Mouse (Mus musculus) neural tube, embryonic 12.5 days (tissue): ENCODE results near the gene Olfr1260. TPM values are rescaled to one million over a fixed set of nuclear protein-coding genes. Genes with fewer than 3 reads are reported as not detected.

Experiments
- ATAC-seq: fragments of 200-750 bp; cut with Nextera tagmentation; 2 replicates; pipeline ENCODE4 v1.8.0; 2017; ENCODE audit warnings: low read depth, mild to moderate bottlenecking, moderate TSS enrichment, moderate library complexity; ENCODE audit not compliant: low FRiP score
- H3K27ac ChIP-seq: fragments of 300-500 bp; sonication (generic); 2 replicates; pipeline ENCODE4 v1.5.1; 2016
- H3K27me3 ChIP-seq: fragments of 300-500 bp; sonication (generic); replicated peaks from 2 replicates; pipeline ENCODE4 v1.6.1; 2016; ENCODE audit warnings: mild to moderate bottlenecking
- H3K36me3 ChIP-seq: fragments of 300-500 bp; sonication (generic); 2 replicates; pipeline ENCODE4 v1.6.1; 2016; ENCODE audit warnings: mild to moderate bottlenecking
- H3K4me1 ChIP-seq: fragments of 300-500 bp; sonication (generic); 2 replicates; pipeline ENCODE4 v1.6.1; 2016
- H3K4me2 ChIP-seq: fragments of 300-500 bp; sonication (generic); replicated peaks from 2 replicates; pipeline ENCODE4 v1.6.1; 2016; ENCODE audit warnings: mild to moderate bottlenecking
- H3K4me3 ChIP-seq: fragments of 300-500 bp; sonication (generic); 2 replicates; pipeline ENCODE4 v1.5.1; 2016
- H3K9ac ChIP-seq: fragments of 300-500 bp; sonication (generic); 2 replicates; pipeline ENCODE4 v1.6.1; 2016; ENCODE audit warnings: mild to moderate bottlenecking
- H3K9me3 ChIP-seq: fragments of 300-500 bp; sonication (generic); 2 replicates; pipeline ENCODE4 v1.6.1; 2016; ENCODE audit warnings: mild to moderate bottlenecking
- WGBS: fragments of 180-500 bp; shearing (Covaris S2); methylation state at CpG from one replicate; pipeline ENCODE4 v1.1.7; 2016; 5-methylcytosine and 5-hydroxymethylcytosine counted together
- polyA plus RNA-seq: library from polyadenylated mRNA; unstranded; fragments of >200 nt; fragmentation: Nextera tagmentation; extraction: Ambion mirVana; gene quantifications from 2 replicates; pipeline ENCODE4 v1.2.1, GENCODE M21; 2016

Gene Olfr1260
- not detected in 2 replicates for polyA plus RNA-seq

- Histone ChIP-seq H3K4me2 (no peak within 1 kb of the TSS), H3K9ac (no peak within 1 kb of the TSS), H3K4me3 (no peak within 1 kb of the TSS), H3K36me3 (no peaks in the 10 kb centered on the region), H3K27ac (no peak within 1 kb of the TSS), H3K4me1 (no peaks in the 10 kb centered on the region), H3K9me3 (no peaks in the 10 kb centered on the region), H3K27me3 (no peaks in the 10 kb centered on the region)
- no peak for ATAC-seq
- 66% methylated on average over 2 of the region's 2 CpGs for WGBS
Observed at GRCm38 (mm10) chr2:89974184-89974583, at the start of gene Olfr1260. Olfr1260 (plus strand) TSS chr2:89974340.

DNA sequence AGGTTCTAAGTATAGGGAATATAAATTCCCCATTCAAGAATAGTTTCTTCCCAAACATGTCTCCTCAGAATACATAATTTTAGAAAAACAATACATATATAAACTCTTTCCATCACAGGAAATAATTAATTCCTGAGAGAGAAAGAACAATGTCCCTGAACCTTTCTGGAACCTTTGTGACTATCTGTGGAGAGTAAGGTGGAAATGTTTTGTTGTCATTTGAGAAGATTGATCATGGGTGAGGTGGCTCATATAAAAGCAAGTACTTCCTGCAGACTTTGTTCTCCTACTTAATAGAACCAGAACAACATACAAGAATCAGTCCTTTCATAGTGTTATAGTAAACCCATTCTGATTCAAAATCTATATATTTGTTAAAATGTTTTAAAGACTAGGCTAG is 47.1 kb upstream of the Olfr1260 start, which contains the start of gene Olfr1258:
Olfr1258 (plus strand) TSS at position 301 of the 400 bp plus-strand sequence.
- no peaks in the 10 kb centered on the region for H3K27me3 ChIP-seq
- H3K36me3 ChIP-seq = no peaks in the 10 kb centered on the region
- ATAC-seq = no peak
- no peak within 1 kb of the TSS for H3K4me3 ChIP-seq
- H3K9me3 ChIP-seq = no peaks in the 10 kb centered on the region
- no peak within 1 kb of the TSS for H3K9ac ChIP-seq
- H3K4me2 ChIP-seq = no peak within 1 kb of the TSS
- no peak within 1 kb of the TSS for H3K27ac ChIP-seq
- H3K4me1 ChIP-seq = no peaks in the 10 kb centered on the region

GRCm38 (mm10) chr2:89948564-89948963 is 25.6 kb upstream of the Olfr1260 start, which contains the start of gene Olfr1259:
Olfr1259 (minus strand) TSS chr2:89948664.
- WGBS = 90% methylated on average over 5 of the region's 5 CpGs
- Histone ChIP-seq H3K4me1 (no peaks in the 10 kb centered on the region), H3K27ac (no peak within 1 kb of the TSS), H3K9me3 (no peaks in the 10 kb centered on the region), H3K36me3 (no peaks in the 10 kb centered on the region), H3K4me2 (no peak within 1 kb of the TSS), H3K9ac (no peak within 1 kb of the TSS), H3K27me3 (no peaks in the 10 kb centered on the region), H3K4me3 (no peak within 1 kb of the TSS)
- no peak for ATAC-seq

- H3K4me1 ChIP-seq = no peaks in the 10 kb centered on the region
- ATAC-seq = no peak
- H3K4me2 ChIP-seq = no peak overlapping the region
- no peak overlapping the region for H3K27ac ChIP-seq
- H3K4me3 ChIP-seq = no peak overlapping the region
- WGBS = 88% methylated on average over 2 of the region's 2 CpGs
- no peak overlapping the region for H3K9ac ChIP-seq
- no peaks in the 10 kb centered on the region for H3K9me3 ChIP-seq
- no peaks in the 10 kb centered on the region for H3K27me3 ChIP-seq
- H3K36me3 ChIP-seq = no peaks in the 10 kb centered on the region
Observed at GRCm38 (mm10) chr2:89977709-89978108, 3.6 kb downstream of the Olfr1260 start.

DNA sequence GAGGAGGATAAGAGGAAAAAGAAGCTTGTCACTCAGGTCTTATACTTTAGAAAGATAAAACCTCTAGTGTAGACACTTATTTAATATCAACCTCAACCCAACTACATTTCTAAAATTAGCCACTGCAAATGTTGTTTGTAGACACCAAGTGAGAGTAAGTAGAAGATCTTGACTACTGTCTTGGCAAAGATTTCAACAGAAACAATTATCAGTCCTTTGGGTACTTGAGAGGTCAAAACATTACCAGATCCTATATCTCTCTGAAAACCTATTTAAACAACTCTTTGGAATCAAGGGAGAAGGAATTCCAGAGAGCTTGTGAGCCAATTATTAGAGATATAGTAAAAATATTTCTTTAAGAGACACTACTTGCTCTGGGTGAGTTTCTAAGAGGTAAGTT is 16.8 kb downstream of the Olfr1260 start, which contains the start of gene Olfr1261:
Olfr1261 (plus strand) TSS at position 301 of the 400 bp plus-strand sequence.
- no peak for ATAC-seq
- Histone ChIP-seq H3K9ac (no peak within 1 kb of the TSS), H3K36me3 (no peaks in the 10 kb centered on the region), H3K4me2 (no peak within 1 kb of the TSS), H3K4me3 (no peak within 1 kb of the TSS), H3K4me1 (no peaks in the 10 kb centered on the region), H3K27ac (no peak within 1 kb of the TSS), H3K9me3 (no peaks in the 10 kb centered on the region), H3K27me3 (no peaks in the 10 kb centered on the region)

GRCm38 (mm10) chr2:89999845-90000244 is 25.7 kb downstream of the Olfr1260 start, which contains the start of gene Olfr1262:
Olfr1262 (plus strand) TSS chr2:90000145.
- Histone ChIP-seq H3K9me3 (no peaks in the 10 kb centered on the region), H3K4me3 (no peak within 1 kb of the TSS), H3K27me3 (no peaks in the 10 kb centered on the region), H3K36me3 (no peaks in the 10 kb centered on the region), H3K9ac (no peak within 1 kb of the TSS), H3K27ac (no peak within 1 kb of the TSS), H3K4me1 (no peaks in the 10 kb centered on the region), H3K4me2 (no peak within 1 kb of the TSS)
- ATAC-seq = no peak

DNA sequence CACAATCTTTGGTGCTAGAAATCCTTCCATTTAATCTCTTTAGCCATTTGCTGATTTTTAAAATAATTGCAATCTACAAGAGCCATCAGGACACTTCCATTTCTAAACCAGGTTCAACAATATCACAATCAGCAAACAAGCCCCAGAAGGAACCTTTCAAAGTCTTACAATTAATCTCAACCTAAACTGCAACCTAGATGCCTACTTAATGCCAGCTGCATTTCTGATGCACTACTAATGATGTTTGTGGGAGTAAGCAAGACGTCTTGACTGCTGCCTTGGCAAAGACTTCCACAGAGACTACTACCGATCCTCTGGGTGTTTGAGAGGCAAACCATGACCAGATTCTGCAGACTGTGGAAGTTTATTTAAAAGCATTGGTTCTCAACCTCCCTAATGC is 37.7 kb downstream of the Olfr1260 start, which contains the start of gene Olfr1263:
Olfr1263 (plus strand) TSS at position 301 of the 400 bp plus-strand sequence.
- H3K4me3 ChIP-seq = no peak within 1 kb of the TSS
- 93% methylated on average over 2 of the region's 2 CpGs for WGBS
- no peak within 1 kb of the TSS for H3K9ac ChIP-seq
- H3K4me2 ChIP-seq = no peak within 1 kb of the TSS
- H3K27me3 ChIP-seq = no peaks in the 10 kb centered on the region
- no peak within 1 kb of the TSS for H3K27ac ChIP-seq
- no peaks in the 10 kb centered on the region for H3K9me3 ChIP-seq
- no peak for ATAC-seq
- H3K4me1 ChIP-seq = no peaks in the 10 kb centered on the region
- no peaks in the 10 kb centered on the region for H3K36me3 ChIP-seq

GRCm38 (mm10) chr2:90025477-90025876 is 51.3 kb downstream of the Olfr1260 start, which contains the start of gene Olfr1264:
Olfr1264 (minus strand) TSS chr2:90025577.
- WGBS = 76% methylated on average over 2 of the region's 2 CpGs
- H3K9me3 ChIP-seq = no peaks in the 10 kb centered on the region
- no peak within 1 kb of the TSS for H3K4me3 ChIP-seq
- no peaks in the 10 kb centered on the region for H3K36me3 ChIP-seq
- no peak within 1 kb of the TSS for H3K4me2 ChIP-seq
- no peak within 1 kb of the TSS for H3K9ac ChIP-seq
- no peak within 1 kb of the TSS for H3K27ac ChIP-seq
- no peak for ATAC-seq
- no peaks in the 10 kb centered on the region for H3K4me1 ChIP-seq
- no peaks in the 10 kb centered on the region for H3K27me3 ChIP-seq

Other genes starting within 250 kb of the Olfr1260 start
- not detected in 2 replicates for gene Olfr1252, start 249.3 kb upstream of the Olfr1260 start, polyA plus RNA-seq
- not detected in 2 replicates for gene Olfr1253, start 217.2 kb upstream of the Olfr1260 start, polyA plus RNA-seq
- gene Olfr1254, start 180.7 kb upstream of the Olfr1260 start, polyA plus RNA-seq = not detected in 2 replicates
- not detected in 2 replicates for gene Olfr1255, start 162.3 kb upstream of the Olfr1260 start, polyA plus RNA-seq
- not detected in 2 replicates for gene Olfr1256, start 132.8 kb upstream of the Olfr1260 start, polyA plus RNA-seq
- not detected in 2 replicates for gene Olfr48, start 126.1 kb upstream of the Olfr1260 start, polyA plus RNA-seq
- gene Olfr1257, start 95.9 kb upstream of the Olfr1260 start, polyA plus RNA-seq = not detected in 2 replicates
- not detected in 2 replicates for gene Olfr1258, start 47.0 kb upstream of the Olfr1260 start, polyA plus RNA-seq
- not detected in 2 replicates for gene Olfr1259, start 25.7 kb upstream of the Olfr1260 start, polyA plus RNA-seq
- not detected in 2 replicates for gene Olfr1261, start 16.9 kb downstream of the Olfr1260 start, polyA plus RNA-seq
- not detected in 2 replicates for gene Olfr1262, start 25.8 kb downstream of the Olfr1260 start, polyA plus RNA-seq
- gene Olfr1263, start 37.8 kb downstream of the Olfr1260 start, polyA plus RNA-seq = not detected in 2 replicates
- not detected in 2 replicates for gene Olfr1264, start 51.2 kb downstream of the Olfr1260 start, polyA plus RNA-seq
- gene Olfr1265, start 61.0 kb downstream of the Olfr1260 start, polyA plus RNA-seq = not detected in 2 replicates
- gene Olfr140, start 89.3 kb downstream of the Olfr1260 start, polyA plus RNA-seq = not detected in 2 replicates
- not detected in 2 replicates for gene Olfr1269, start 147.1 kb downstream of the Olfr1260 start, polyA plus RNA-seq
- gene Olfr32, start 168.0 kb downstream of the Olfr1260 start, polyA plus RNA-seq = not detected in 2 replicates
- not detected in 2 replicates for gene Olfr1270, start 178.8 kb downstream of the Olfr1260 start, polyA plus RNA-seq